Mouse (Mus musculus): Measurements from ENCODE around the gene Zfp429.
A peak's percentile ranks its signal among the peaks of the same experiment; 100 is the strongest.
"Not testable (repeated sequence)": the region's sequence is repeated elsewhere in the genome, so short reads cannot be mapped to it uniquely, and the experiment has no call there.

The Zfp429 gene

GRCm38 (mm10) chr13:67399183-67399903, at the start of gene Zfp429:
Gene Zfp429, minus strand, starts transcription at chr13:67399819.
- DNase-seq (ENCODE audit: low read depth): peak; percentile 85

- DNase-seq (ENCODE audit: low read depth): not testable (repeated sequence)
Measured at GRCm38 (mm10) chr13:67437095-67437494, 37.5 kb upstream of the Zfp429 start.

- no peak for DNase-seq (ENCODE audit: low read depth)
Measured at GRCm38 (mm10) chr13:67428116-67428515, 28.5 kb upstream of the Zfp429 start.

GRCm38 (mm10) chr13:67425699-67426098, 26.1 kb upstream of the Zfp429 start:
- not testable (repeated sequence) for DNase-seq (ENCODE audit: low read depth)

GRCm38 (mm10) chr13:67422532-67422931, 22.9 kb upstream of the Zfp429 start:
- DNase-seq (ENCODE audit: low read depth): not testable (repeated sequence)

- peak; percentile 67 for DNase-seq (ENCODE audit: low read depth)
Measured at GRCm38 (mm10) chr13:67421207-67421857, 21.7 kb upstream of the Zfp429 start, which contains the start of gene Zfp459. Gene Zfp459, minus strand, starts transcription at chr13:67421418.

GRCm38 (mm10) chr13:67420558-67421206, 21.1 kb upstream of the Zfp429 start:
- DNase-seq (ENCODE audit: low read depth): peak; percentile 10

GRCm38 (mm10) chr13:67416811-67417210, 17.2 kb upstream of the Zfp429 start:
- DNase-seq (ENCODE audit: low read depth): no peak

- DNase-seq (ENCODE audit: low read depth): no peak
Measured at GRCm38 (mm10) chr13:67415759-67416158, 16.1 kb upstream of the Zfp429 start.

- DNase-seq (ENCODE audit: low read depth): not testable (repeated sequence)
Measured at GRCm38 (mm10) chr13:67413634-67414033, 14.0 kb upstream of the Zfp429 start.

GRCm38 (mm10) chr13:67376255-67376654, 23.4 kb downstream of the Zfp429 start:
- not testable (repeated sequence) for DNase-seq (ENCODE audit: low read depth)

GRCm38 (mm10) chr13:67375050-67375911, 24.3 kb downstream of the Zfp429 start, which contains the start of the genes Gm28041 and Zfp456:
Gene Gm28041, minus strand, starts transcription at chr13:67375733.
Gene Zfp456, minus strand, starts transcription at chr13:67375810.
- peak; percentile 88 for DNase-seq (ENCODE audit: low read depth)

GRCm38 (mm10) chr13:67360131-67360744, 39.4 kb downstream of the Zfp429 start, which contains the start of the genes Gm28044 and Zfp953:
Gene Gm28044, minus strand, starts transcription at chr13:67360536.
Gene Zfp953, minus strand, starts transcription at chr13:67360605.
- DNase-seq (ENCODE audit: low read depth): peak; percentile 93

- DNase-seq (ENCODE audit: low read depth): no peak
Measured at GRCm38 (mm10) chr13:67351854-67352253, 47.8 kb downstream of the Zfp429 start.

GRCm38 (mm10) chr13:67343422-67343821, 56.2 kb downstream of the Zfp429 start:
- no peak for DNase-seq (ENCODE audit: low read depth)
